Mouse (Mus musculus): ENCODE data around the gene Elf2. TPM values are rescaled to one million over a fixed set of nuclear protein-coding genes. Genes with fewer than 3 reads are reported as not detected.

The Elf2 gene
- polyA plus RNA-seq, 1 experiment from 2014 or later, result 48.9 TPM

GRCm38 (mm10) chr3:51305961-51306360 lies 34.5 kb downstream of the Elf2 start:
- Histone ChIP-seq H3K4me2 (ENCODE audit: low read depth, low read length) (no peak overlapping the region), H3K4me3 (ENCODE audit: low read depth, low read length) (no peak overlapping the region), H3K27ac (replicated peaks; ENCODE audit: low read depth, low read length) (no peak overlapping the region), H3K9ac (replicated peaks; ENCODE audit: low read length) (no peak overlapping the region), H3K36me3 (replicated peaks; ENCODE audit: control insufficient read depth, insufficient read depth, low read depth, low read length) (no peaks in the 10 kb centered on the region), H3K9me3 (replicated peaks; ENCODE audit: control insufficient read depth, low read length) (no peaks in the 10 kb centered on the region), H3K27me3 (ENCODE audit: control insufficient read depth, insufficient read depth, low read length) (no peaks in the 10 kb centered on the region), H3K4me1 (ENCODE audit: control insufficient read depth, insufficient read depth, low read length) (no peaks in the 10 kb centered on the region)
- WGBS, result 78% methylated on average over 8 of the region's 8 CpGs
- DNase-seq (ENCODE audit: low spot score), result no peak
- ATAC-seq (replicated peaks; ENCODE audit: insufficient number of reproducible peaks, low FRiP score, low TSS enrichment, low read depth), result no peak

DNA sequence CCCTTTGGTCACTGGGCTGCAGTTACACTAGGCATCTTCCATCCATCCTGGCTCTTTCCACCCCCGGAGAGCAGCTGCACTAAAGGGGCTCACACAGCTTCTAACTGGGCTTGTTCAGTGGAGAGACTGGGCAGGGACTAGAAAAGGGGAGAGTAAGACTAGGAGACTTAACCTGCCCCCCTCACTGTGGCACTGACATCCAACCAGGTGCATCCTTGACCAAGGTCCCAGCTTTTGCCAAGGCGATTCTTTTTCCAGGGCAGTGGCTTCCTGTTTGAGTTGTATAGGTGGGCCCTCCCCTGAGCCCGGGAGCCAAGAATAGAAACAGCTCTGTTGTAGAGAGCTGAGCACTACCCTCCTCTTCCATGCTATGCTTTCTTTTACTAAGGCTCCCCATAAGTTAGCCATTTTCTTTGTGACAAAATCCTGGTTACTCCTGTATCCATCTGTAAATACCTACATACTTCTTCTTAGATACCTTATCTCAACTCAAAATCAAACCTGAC lies 37.4 kb downstream of the Elf2 start:
- WGBS, result 84% methylated on average over 3 of the region's 3 CpGs
- no peaks in the 10 kb centered on the region for H3K9me3 ChIP-seq (replicated peaks; ENCODE audit: control insufficient read depth, low read length)
- no peak for ATAC-seq (replicated peaks; ENCODE audit: insufficient number of reproducible peaks, low FRiP score, low TSS enrichment, low read depth)
- no peaks in the 10 kb centered on the region for H3K4me1 ChIP-seq (ENCODE audit: control insufficient read depth, insufficient read depth, low read length)
- H3K27ac ChIP-seq (replicated peaks; ENCODE audit: low read depth, low read length), result no peak overlapping the region
- no peak for DNase-seq (ENCODE audit: low spot score)
- H3K4me2 ChIP-seq (ENCODE audit: low read depth, low read length), result no peak overlapping the region
- no peak overlapping the region for H3K9ac ChIP-seq (replicated peaks; ENCODE audit: low read length)
- H3K4me3 ChIP-seq (ENCODE audit: low read depth, low read length), result no peak overlapping the region
- H3K27me3 ChIP-seq (ENCODE audit: control insufficient read depth, insufficient read depth, low read length), result no peaks in the 10 kb centered on the region
- no peaks in the 10 kb centered on the region for H3K36me3 ChIP-seq (replicated peaks; ENCODE audit: control insufficient read depth, insufficient read depth, low read depth, low read length)

- ATAC-seq (replicated peaks; ENCODE audit: insufficient number of reproducible peaks, low FRiP score, low TSS enrichment, low read depth), result no peak
- no peaks in the 10 kb centered on the region for H3K9me3 ChIP-seq (replicated peaks; ENCODE audit: control insufficient read depth, low read length)
- no peaks in the 10 kb centered on the region for H3K36me3 ChIP-seq (replicated peaks; ENCODE audit: control insufficient read depth, insufficient read depth, low read depth, low read length)
- H3K27ac ChIP-seq (replicated peaks; ENCODE audit: low read depth, low read length), result no peak overlapping the region
- no peaks in the 10 kb centered on the region for H3K4me1 ChIP-seq (ENCODE audit: control insufficient read depth, insufficient read depth, low read length)
- H3K9ac ChIP-seq (replicated peaks; ENCODE audit: low read length), result no peak overlapping the region
- DNase-seq (ENCODE audit: low spot score), result no peak
- no peak overlapping the region for H3K4me3 ChIP-seq (ENCODE audit: low read depth, low read length)
- WGBS, result 81% methylated on average over 6 of the region's 6 CpGs
- no peak overlapping the region for H3K4me2 ChIP-seq (ENCODE audit: low read depth, low read length)
- H3K27me3 ChIP-seq (ENCODE audit: control insufficient read depth, insufficient read depth, low read length), result no peaks in the 10 kb centered on the region
These were observed 38.9 kb downstream of the Elf2 start for GRCm38 (mm10) chr3:51301583-51301982.

GRCm38 (mm10) chr3:51296790-51297189 lies 43.7 kb downstream of the Elf2 start:
- Histone ChIP-seq H3K9me3 (replicated peaks; ENCODE audit: control insufficient read depth, low read length) (no peaks in the 10 kb centered on the region), H3K4me3 (ENCODE audit: low read depth, low read length) (no peak overlapping the region), H3K4me2 (ENCODE audit: low read depth, low read length) (no peak overlapping the region), H3K27ac (replicated peaks; ENCODE audit: low read depth, low read length) (no peak overlapping the region), H3K9ac (replicated peaks; ENCODE audit: low read length) (no peak overlapping the region), H3K4me1 (ENCODE audit: control insufficient read depth, insufficient read depth, low read length) (no peaks in the 10 kb centered on the region), H3K27me3 (ENCODE audit: control insufficient read depth, insufficient read depth, low read length) (no peaks in the 10 kb centered on the region), H3K36me3 (replicated peaks; ENCODE audit: control insufficient read depth, insufficient read depth, low read depth, low read length) (no peaks in the 10 kb centered on the region)
- no peak for ATAC-seq (replicated peaks; ENCODE audit: insufficient number of reproducible peaks, low FRiP score, low TSS enrichment, low read depth)
- no peak for DNase-seq (ENCODE audit: low spot score)
- WGBS, result 84% methylated on average over 1 of the region's 1 CpGs

DNA sequence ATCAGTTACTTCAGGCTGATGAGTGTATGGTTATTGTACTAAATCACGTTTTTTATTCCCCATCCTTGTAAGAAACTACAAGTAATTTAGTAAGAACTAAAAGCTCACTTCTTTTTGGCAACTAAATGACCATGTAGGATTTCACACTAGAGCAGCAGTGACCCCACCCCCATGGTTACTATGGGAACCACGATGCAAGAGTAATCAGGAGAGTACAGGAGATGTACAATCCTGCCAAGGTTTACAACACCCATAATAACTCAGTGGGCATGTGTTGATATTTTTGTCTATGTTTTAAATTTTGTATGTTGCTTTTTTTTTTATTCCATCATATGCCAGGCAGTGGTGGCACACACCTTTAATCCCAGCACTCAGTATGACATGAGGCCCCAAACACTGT lies 45.2 kb downstream of the Elf2 start:
- no peak overlapping the region for H3K4me3 ChIP-seq (ENCODE audit: low read depth, low read length)
- no peak overlapping the region for H3K9ac ChIP-seq (replicated peaks; ENCODE audit: low read length)
- no peaks in the 10 kb centered on the region for H3K36me3 ChIP-seq (replicated peaks; ENCODE audit: control insufficient read depth, insufficient read depth, low read depth, low read length)
- no peak for ATAC-seq (replicated peaks; ENCODE audit: insufficient number of reproducible peaks, low FRiP score, low TSS enrichment, low read depth)
- H3K27ac ChIP-seq (replicated peaks; ENCODE audit: low read depth, low read length), result no peak overlapping the region
- DNase-seq (ENCODE audit: low spot score), result no peak
- H3K9me3 ChIP-seq (replicated peaks; ENCODE audit: control insufficient read depth, low read length), result no peaks in the 10 kb centered on the region
- H3K27me3 ChIP-seq (ENCODE audit: control insufficient read depth, insufficient read depth, low read length), result no peaks in the 10 kb centered on the region
- H3K4me2 ChIP-seq (ENCODE audit: low read depth, low read length), result no peak overlapping the region
- 79% methylated on average over 2 of the region's 2 CpGs for WGBS
- H3K4me1 ChIP-seq (ENCODE audit: control insufficient read depth, insufficient read depth, low read length), result no peaks in the 10 kb centered on the region

DNA sequence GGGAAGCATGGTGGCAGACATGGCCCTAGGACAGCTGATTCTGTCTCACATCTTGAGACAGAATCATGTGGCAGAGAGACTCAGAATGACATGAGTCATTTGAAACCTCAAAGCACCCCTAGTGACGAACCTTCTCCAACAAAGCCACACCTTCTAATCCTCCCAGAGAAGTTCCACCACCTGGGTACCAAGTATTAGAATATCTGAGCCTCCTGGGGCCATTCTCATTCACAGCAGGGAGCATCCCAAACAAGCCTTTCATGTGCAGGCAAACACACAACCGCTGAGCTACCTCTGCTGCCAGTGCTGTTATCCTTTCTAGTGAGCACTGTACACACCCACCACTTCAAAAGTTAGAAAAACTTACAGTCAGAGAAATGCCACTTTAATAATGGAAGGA lies 46.2 kb downstream of the Elf2 start:
- no peak for DNase-seq (ENCODE audit: low spot score)
- H3K9me3 ChIP-seq (replicated peaks; ENCODE audit: control insufficient read depth, low read length), result no peaks in the 10 kb centered on the region
- no peaks in the 10 kb centered on the region for H3K27me3 ChIP-seq (ENCODE audit: control insufficient read depth, insufficient read depth, low read length)
- H3K27ac ChIP-seq (replicated peaks; ENCODE audit: low read depth, low read length), result no peak overlapping the region
- no peak for ATAC-seq (replicated peaks; ENCODE audit: insufficient number of reproducible peaks, low FRiP score, low TSS enrichment, low read depth)
- H3K36me3 ChIP-seq (replicated peaks; ENCODE audit: control insufficient read depth, insufficient read depth, low read depth, low read length), result no peaks in the 10 kb centered on the region
- no peak overlapping the region for H3K4me2 ChIP-seq (ENCODE audit: low read depth, low read length)
- WGBS, result 56% methylated on average over 2 of the region's 2 CpGs
- no peaks in the 10 kb centered on the region for H3K4me1 ChIP-seq (ENCODE audit: control insufficient read depth, insufficient read depth, low read length)
- no peak overlapping the region for H3K4me3 ChIP-seq (ENCODE audit: low read depth, low read length)
- no peak overlapping the region for H3K9ac ChIP-seq (replicated peaks; ENCODE audit: low read length)

DNA sequence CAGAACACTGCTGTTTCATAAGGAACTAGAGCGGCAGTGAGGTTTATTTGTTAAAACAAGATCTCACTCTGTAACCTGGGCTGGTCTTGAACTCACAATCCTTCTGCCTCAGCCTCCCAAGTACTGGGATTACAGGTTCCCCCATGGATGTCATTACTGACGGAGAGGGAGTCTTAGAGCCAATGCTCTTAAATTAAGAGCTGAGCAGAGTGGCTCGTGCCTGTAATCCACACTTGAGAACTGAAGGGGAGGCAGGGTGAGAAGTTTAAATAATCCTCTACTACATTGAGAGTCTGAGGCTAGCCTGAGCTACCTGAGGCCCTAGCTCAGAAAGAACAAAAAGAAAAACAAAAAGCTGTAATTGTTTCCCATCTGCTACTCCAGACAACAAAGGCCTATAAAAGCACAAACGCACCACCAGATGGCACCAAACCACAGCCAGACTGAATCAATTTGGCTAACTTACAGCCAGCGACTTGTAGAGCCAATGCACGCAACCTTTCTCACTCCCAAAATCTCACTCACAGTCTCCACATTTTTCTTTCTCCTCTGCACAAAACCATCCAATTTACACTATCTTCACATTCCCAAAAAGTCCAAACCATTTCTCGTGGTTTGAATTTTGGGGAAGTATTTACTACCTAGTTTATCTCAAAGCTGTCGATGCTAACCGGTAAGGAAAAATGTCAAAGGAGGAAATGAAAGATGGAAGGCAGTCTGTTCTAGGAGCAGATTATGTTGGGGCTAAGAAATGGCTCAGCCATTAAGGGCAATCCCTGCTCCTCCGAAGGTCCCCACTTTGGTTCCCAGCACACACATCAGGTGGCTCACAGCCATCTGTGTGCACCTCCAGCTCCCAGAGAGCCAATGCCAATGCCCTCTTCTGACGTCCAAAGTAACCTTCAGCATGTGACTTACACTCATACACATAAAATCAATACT lies 51.3 kb downstream of the Elf2 start:
- ATAC-seq (replicated peaks; ENCODE audit: insufficient number of reproducible peaks, low FRiP score, low TSS enrichment, low read depth), result 0 out of 2 replicates have a peak, but pooled peaks have one; percentile 18
- H3K27ac ChIP-seq (replicated peaks; ENCODE audit: low read depth, low read length), result no peak overlapping the region
- no peak overlapping the region for H3K4me3 ChIP-seq (ENCODE audit: low read depth, low read length)

DNA sequence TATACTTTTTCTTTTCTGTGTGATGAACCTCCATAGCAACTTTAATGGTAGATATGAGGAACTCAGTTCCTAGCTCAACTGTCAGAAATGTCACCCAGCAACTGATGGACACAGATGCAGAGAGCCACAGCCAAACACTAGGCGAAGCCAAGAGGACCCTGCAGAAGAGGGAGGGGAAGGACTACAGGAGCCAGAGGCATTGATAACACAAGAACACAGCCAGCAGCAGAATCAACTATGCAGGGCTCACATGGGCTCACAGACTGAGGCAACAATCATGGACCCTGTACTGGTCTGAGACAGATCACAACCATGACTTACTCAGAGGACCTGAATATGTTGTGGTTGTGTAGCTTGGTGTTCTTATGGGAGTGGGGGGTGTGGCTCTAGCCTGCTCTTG lies 56.1 kb downstream of the Elf2 start:
- no peak for DNase-seq (ENCODE audit: low spot score)
- Histone ChIP-seq H3K36me3 (replicated peaks; ENCODE audit: control insufficient read depth, insufficient read depth, low read depth, low read length) (no peaks in the 10 kb centered on the region), H3K9me3 (replicated peaks; ENCODE audit: control insufficient read depth, low read length) (no peaks in the 10 kb centered on the region), H3K27me3 (ENCODE audit: control insufficient read depth, insufficient read depth, low read length) (no peaks in the 10 kb centered on the region), H3K9ac (replicated peaks; ENCODE audit: low read length) (no peak overlapping the region), H3K4me3 (ENCODE audit: low read depth, low read length) (no peak overlapping the region), H3K4me2 (ENCODE audit: low read depth, low read length) (no peak overlapping the region), H3K27ac (replicated peaks; ENCODE audit: low read depth, low read length) (no peak overlapping the region), H3K4me1 (ENCODE audit: control insufficient read depth, insufficient read depth, low read length) (no peaks in the 10 kb centered on the region)
- 48% methylated on average over 1 of the region's 1 CpGs for WGBS
- ATAC-seq (replicated peaks; ENCODE audit: insufficient number of reproducible peaks, low FRiP score, low TSS enrichment, low read depth), result no peak

More for the DNA sequence above, 51.3 kb downstream of the Elf2 start:
- peak; percentile 91 for DNase-seq (ENCODE audit: low spot score)
- no peak overlapping the region for H3K9ac ChIP-seq (replicated peaks; ENCODE audit: low read length)
- no peaks in the 10 kb centered on the region for H3K4me1 ChIP-seq (ENCODE audit: control insufficient read depth, insufficient read depth, low read length)
- 54% methylated on average over 11 of the region's 11 CpGs for WGBS
- no peak overlapping the region for H3K4me2 ChIP-seq (ENCODE audit: low read depth, low read length)
- no peaks in the 10 kb centered on the region for H3K27me3 ChIP-seq (ENCODE audit: control insufficient read depth, insufficient read depth, low read length)
- H3K36me3 ChIP-seq (replicated peaks; ENCODE audit: control insufficient read depth, insufficient read depth, low read depth, low read length), result no peaks in the 10 kb centered on the region
- H3K9me3 ChIP-seq (replicated peaks; ENCODE audit: control insufficient read depth, low read length), result no peaks in the 10 kb centered on the region

All from embryonic facial prominence, embryonic 11.5 days (tissue).